Mouse (Mus musculus) hindbrain, embryonic 12.5 days (tissue): ENCODE data around the gene Mylip. TPM values are rescaled to one million over a fixed set of nuclear protein-coding genes. Genes with fewer than 3 reads are reported as not detected.

Experiments
- ATAC-seq: fragments of 200-750 bp; cut with Nextera tagmentation; 2 replicates; pipeline ENCODE4 v1.8.0; 2017; ENCODE audit warnings: moderate TSS enrichment; ENCODE audit not compliant: low FRiP score
- H3K27ac ChIP-seq: fragments of 300-500 bp; sonication (generic); 2 replicates; pipeline ENCODE4 v1.5.1; 2016; ENCODE audit warnings: mild to moderate bottlenecking
- H3K27me3 ChIP-seq: fragments of 300-500 bp; sonication (generic); 2 replicates; pipeline ENCODE4 v1.6.1; 2016; ENCODE audit warnings: mild to moderate bottlenecking
- H3K36me3 ChIP-seq: fragments of 300-500 bp; sonication (generic); 2 replicates; pipeline ENCODE4 v1.6.1; 2016; ENCODE audit warnings: mild to moderate bottlenecking
- H3K4me1 ChIP-seq: fragments of 300-500 bp; sonication (generic); 2 replicates; pipeline ENCODE4 v1.6.1; 2016
- H3K4me2 ChIP-seq: fragments of 300-500 bp; sonication (generic); replicated peaks from 2 replicates; pipeline ENCODE4 v1.6.1; 2016; ENCODE audit warnings: mild to moderate bottlenecking
- H3K4me3 ChIP-seq: fragments of 300-500 bp; sonication (generic); 2 replicates; pipeline ENCODE4 v1.5.1; 2016; ENCODE audit warnings: mild to moderate bottlenecking
- H3K9ac ChIP-seq: fragments of 300-500 bp; sonication (generic); 2 replicates; pipeline ENCODE4 v1.6.1; 2016; ENCODE audit warnings: mild to moderate bottlenecking, moderate library complexity
- H3K9me3 ChIP-seq: fragments of 300-500 bp; sonication (generic); replicated peaks from 2 replicates; pipeline ENCODE4 v1.6.1; 2016; ENCODE audit warnings: mild to moderate bottlenecking
- WGBS: fragments of 180-500 bp; shearing (Covaris S2); methylation state at CpG from one replicate; pipeline ENCODE4 v1.1.7; 2016; 5-methylcytosine and 5-hydroxymethylcytosine counted together
- polyA plus RNA-seq: library from polyadenylated mRNA; unstranded; fragments of >200 nt; fragmentation: Nextera tagmentation; extraction: Ambion mirVana; gene quantifications from 2 replicates; pipeline ENCODE4 v1.2.1, GENCODE M21; 2016

Gene Mylip
- polyA plus RNA-seq, 1 experiment from 2014 or later = 15.5 TPM

DNA sequence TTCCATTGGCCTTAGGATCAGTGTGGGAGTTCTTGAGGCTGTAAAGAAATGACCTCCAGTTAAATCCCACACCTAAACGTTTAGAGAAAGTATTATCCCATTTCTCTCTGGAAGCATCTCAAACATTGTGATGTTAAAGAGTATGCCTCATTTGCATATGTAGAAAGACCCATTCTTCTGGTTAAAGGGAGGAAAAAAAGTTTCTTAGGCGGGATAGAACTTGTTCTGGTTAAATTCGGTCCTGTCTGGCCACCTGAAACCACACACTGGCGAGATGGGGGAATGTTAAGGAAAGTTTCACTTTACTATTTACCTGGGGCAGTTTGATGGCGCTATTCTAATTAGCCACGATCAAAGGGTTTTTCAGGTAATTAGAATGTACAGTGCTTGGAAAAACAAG is 14.7 kb upstream of the Mylip start:
- Histone ChIP-seq H3K9me3 (no peaks in the 10 kb centered on the region), H3K4me2 (no peak overlapping the region), H3K27me3 (no peaks in the 10 kb centered on the region), H3K4me1 (no peaks in the 10 kb centered on the region), H3K4me3 (no peak overlapping the region), H3K36me3 (no peaks in the 10 kb centered on the region), H3K9ac (no peak overlapping the region), H3K27ac (no peak overlapping the region)
- ATAC-seq = no peak
- whole genome bisulfite sequencing = 38% methylated on average over 6 of the region's 6 CpGs

DNA sequence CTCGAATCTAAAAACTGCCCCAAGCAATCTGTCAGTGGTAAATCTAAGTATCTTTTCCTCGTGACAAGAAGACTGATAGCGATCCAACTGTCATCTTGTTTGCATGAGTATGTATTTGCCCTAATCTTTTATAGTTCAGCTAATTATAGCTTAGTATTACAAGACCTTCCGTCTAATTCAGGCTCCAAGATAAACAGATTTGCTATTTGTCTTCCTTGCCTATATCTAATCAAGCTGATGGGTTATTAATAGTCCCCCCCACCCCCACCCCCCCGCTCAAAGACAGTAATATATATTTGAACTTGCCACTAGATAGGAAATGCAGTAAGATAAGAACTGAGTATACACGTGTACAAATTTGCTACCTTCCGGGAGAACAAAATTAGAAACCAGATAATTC is 7.3 kb upstream of the Mylip start:
- no peaks in the 10 kb centered on the region for H3K4me1 ChIP-seq
- no peaks in the 10 kb centered on the region for H3K9me3 ChIP-seq
- no peak overlapping the region for H3K4me3 ChIP-seq
- no peak overlapping the region for H3K9ac ChIP-seq
- 84% methylated on average over 7 of the region's 7 CpGs for WGBS
- no peaks in the 10 kb centered on the region for H3K36me3 ChIP-seq
- no peak overlapping the region for H3K27ac ChIP-seq
- H3K4me2 ChIP-seq = no peak overlapping the region
- no peaks in the 10 kb centered on the region for H3K27me3 ChIP-seq
- no peak for ATAC-seq

DNA sequence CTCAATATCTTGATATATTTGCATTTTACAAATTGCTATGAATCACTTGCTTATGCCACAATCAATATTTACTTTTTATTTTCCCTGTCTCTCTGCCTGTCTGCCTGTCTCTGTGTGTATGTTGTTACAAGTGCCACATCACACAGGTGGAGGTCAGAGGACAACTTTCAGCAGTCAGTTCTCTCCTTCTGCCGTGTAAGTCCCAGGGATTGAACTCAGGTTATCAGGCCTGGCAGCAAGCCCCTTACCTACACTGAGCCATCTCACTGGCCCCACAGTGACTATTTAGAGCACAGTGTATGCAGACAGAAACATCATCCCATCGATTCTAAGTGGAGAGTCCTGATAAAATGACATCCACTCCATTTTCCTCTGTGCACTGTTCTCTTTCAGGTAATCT is 4.9 kb upstream of the Mylip start:
- Histone ChIP-seq H3K27me3 (no peaks in the 10 kb centered on the region), H3K4me3 (no peak overlapping the region), H3K4me2 (no peak overlapping the region), H3K9ac (no peak overlapping the region), H3K9me3 (no peaks in the 10 kb centered on the region), H3K27ac (no peak overlapping the region), H3K4me1 (peaks cover 5% of the 10 kb centered on the region; the same call in 1 of the 2 replicates), H3K36me3 (no peaks in the 10 kb centered on the region)
- WGBS = 87% methylated on average over 2 of the region's 2 CpGs
- ATAC-seq = no peak

DNA sequence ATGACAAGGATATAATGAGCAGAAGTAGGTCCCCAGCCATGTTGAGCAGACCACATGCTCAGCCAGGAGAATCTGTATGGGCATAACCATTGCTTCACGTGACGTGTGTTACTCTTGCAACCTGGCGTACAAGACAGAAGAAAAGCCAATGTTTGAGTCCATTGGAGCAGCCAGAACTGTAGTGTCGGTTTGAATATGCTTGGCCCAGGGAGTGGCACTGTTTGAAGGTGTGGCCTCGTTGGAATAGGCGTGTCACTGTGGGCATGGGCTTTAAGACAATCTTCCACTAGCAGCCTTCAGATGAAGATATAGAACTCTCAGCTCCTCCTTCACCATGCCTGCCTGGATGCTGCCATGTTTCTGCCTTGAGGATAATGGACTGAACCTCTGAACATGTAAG is 4.0 kb upstream of the Mylip start:
- no peak for ATAC-seq
- 93% methylated on average over 6 of the region's 6 CpGs for WGBS
- Histone ChIP-seq H3K27ac (no peak overlapping the region), H3K4me1 (peaks cover 10% of the 10 kb centered on the region), H3K27me3 (no peaks in the 10 kb centered on the region), H3K9me3 (no peaks in the 10 kb centered on the region), H3K4me2 (no peak overlapping the region), H3K4me3 (no peak overlapping the region), H3K36me3 (no peaks in the 10 kb centered on the region), H3K9ac (no peak overlapping the region)

DNA sequence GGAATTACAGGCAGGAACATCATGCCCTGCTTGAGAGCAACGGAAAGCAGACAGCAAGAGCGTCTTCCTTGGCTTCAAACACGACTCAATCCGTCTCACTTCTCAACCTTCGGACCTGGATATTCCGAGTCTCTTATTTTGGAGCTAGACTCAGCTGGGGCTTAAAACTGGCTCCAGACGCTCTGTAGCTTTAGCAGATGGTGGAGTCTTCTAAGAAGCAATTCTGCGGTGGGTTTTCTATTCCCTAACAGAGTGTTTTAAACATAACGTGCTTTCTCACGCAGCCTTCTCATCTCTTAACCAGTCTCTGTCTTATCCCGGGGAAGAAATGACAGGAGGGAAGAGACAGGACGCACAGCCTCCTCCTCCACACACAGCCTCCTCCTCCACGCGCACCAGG is 3.3 kb upstream of the Mylip start:
- WGBS = 90% methylated on average over 14 of the region's 14 CpGs
- Histone ChIP-seq H3K36me3 (no peaks in the 10 kb centered on the region), H3K4me3 (no peak overlapping the region), H3K9ac (no peak overlapping the region), H3K27ac (no peak overlapping the region), H3K27me3 (no peaks in the 10 kb centered on the region), H3K9me3 (no peaks in the 10 kb centered on the region), H3K4me2 (no peak overlapping the region), H3K4me1 (peaks cover 18% of the 10 kb centered on the region)
- ATAC-seq = no peak

DNA sequence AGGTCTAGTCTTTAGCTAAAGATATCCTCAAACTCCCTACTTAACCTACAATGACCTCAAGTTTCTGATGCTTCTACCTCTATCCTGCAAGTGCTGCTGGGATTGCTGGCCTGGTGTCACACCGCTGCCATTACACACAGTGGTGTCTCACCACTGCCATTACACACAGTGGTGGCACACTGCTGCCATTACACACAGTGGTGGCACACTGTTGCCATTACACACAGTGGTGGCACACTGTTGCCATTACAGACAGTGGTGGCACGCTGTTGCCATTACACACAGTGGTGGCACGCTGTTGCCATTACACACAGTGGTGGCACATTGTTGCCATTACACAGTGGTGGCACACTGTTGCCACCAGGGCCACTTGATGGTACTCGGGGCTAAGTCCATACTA is 2.3 kb upstream of the Mylip start:
- no peak overlapping the region for H3K27ac ChIP-seq
- no peak overlapping the region for H3K4me3 ChIP-seq
- no peak for ATAC-seq
- H3K9ac ChIP-seq = no peak overlapping the region
- peaks cover 21% of the 10 kb centered on the region for H3K4me1 ChIP-seq
- no peaks in the 10 kb centered on the region for H3K9me3 ChIP-seq
- H3K36me3 ChIP-seq = no peaks in the 10 kb centered on the region
- 98% methylated on average over 4 of the region's 4 CpGs for WGBS
- no peaks in the 10 kb centered on the region for H3K27me3 ChIP-seq
- no peak overlapping the region for H3K4me2 ChIP-seq

DNA sequence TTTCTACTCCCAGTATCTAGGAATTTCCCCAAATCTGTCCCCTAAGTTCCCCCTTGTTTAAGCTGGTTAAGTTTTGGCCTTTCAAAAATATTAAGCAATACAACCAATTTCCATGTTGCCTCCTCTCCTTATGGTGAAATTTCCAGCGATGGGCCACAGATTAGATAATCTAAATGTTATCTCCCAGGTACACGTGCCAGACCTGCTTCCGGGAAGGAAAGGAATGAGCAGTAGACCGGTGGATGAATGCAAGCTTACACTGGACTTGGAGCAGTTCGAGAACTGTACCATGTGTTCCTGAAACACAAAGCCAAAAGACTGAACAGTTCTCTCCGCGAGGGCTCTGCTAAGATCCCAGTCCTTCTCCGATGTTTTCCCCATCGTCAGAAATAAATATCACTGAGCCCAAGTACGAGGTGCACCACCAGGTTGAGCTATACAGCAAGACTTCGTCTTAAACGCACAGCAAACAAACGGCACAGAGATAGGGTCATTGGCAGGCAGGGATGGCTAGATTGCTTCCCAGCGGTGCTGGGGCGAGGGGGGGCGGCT is 1.2 kb upstream of the Mylip start:
- WGBS = 78% methylated on average over 16 of the region's 16 CpGs
- Histone ChIP-seq H3K9me3 (no peaks in the 10 kb centered on the region), H3K4me1 (peaks cover 21% of the 10 kb centered on the region), H3K4me3 (no peak overlapping the region), H3K36me3 (no peaks in the 10 kb centered on the region), H3K4me2 (no peak overlapping the region), H3K27me3 (no peaks in the 10 kb centered on the region), H3K27ac (no peak overlapping the region), H3K9ac (no peak overlapping the region)
- ATAC-seq = no peak

DNA sequence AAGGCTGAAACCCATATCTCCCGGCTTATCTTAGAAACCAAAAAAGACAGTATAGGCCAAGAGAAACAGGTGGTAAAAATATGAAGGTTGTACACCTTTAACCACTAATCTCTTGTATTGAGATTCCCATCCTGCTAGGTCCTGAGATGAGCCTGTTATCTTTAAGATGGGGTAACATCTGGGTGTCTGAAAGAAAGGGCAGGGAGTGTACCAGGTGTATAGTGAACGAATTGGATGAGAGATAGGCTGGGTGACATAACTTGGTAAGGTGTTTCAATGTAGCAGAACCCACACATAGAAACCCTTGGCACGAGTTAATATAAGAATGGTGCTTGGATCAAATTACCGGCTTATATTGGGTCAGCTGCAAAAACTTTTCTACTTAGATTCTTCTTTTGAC is 653 bp upstream of the Mylip start:
- no peak for ATAC-seq
- Histone ChIP-seq H3K4me2 (peak overlapping the region; percentile 96), H3K9me3 (no peaks in the 10 kb centered on the region), H3K9ac (0 out of 2 replicates have a peak overlapping the region, but pooled peaks have one; percentile 84), H3K4me3 (peak overlapping the region; percentile 79), H3K27ac (no peak overlapping the region), H3K36me3 (no peaks in the 10 kb centered on the region), H3K27me3 (no peaks in the 10 kb centered on the region), H3K4me1 (peaks cover 22% of the 10 kb centered on the region)
- 37% methylated on average over 4 of the region's 4 CpGs for WGBS

DNA sequence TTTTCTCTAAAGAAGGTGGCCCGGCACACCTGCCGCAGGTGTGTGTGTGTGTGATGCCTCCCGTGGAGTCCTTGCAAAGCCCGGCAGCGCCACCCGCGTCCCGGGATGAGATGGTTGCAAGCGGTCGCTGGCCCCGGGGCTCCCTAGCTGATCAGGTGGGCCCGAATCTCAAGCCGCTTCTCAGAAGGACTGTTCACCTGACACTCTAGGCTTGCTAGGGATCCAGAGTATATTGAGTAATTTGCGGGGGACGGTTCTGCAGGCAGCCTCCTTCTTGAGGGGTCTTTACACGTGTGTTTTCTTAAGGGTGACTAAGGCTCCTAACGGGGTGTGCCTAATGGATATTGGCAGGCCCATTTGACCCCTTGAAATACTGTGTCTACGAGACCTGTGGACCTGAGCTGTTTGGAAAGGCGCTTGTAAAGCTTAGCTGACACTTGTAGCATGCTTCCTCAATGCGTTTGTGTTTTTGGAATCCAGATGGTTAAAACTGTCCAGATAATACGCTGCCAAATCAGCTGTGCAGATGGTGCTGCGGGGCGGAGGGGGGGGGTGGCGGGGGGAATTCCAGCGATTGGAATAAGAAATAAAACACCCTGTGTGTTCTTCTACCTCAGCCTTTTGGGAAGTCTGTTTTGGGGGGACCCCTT is 895 bp downstream of the Mylip start:
- peak overlapping the region; percentile 79 for H3K4me3 ChIP-seq
- no peaks in the 10 kb centered on the region for H3K9me3 ChIP-seq
- H3K9ac ChIP-seq = peak overlapping the region; percentile 84
- H3K4me1 ChIP-seq = peaks cover 31% of the 10 kb centered on the region
- no peak for ATAC-seq
- H3K36me3 ChIP-seq = no peaks in the 10 kb centered on the region
- H3K27me3 ChIP-seq = no peaks in the 10 kb centered on the region
- H3K4me2 ChIP-seq = peak overlapping the region; percentile 96
- WGBS = 3% methylated on average over 25 of the region's 25 CpGs
- peak overlapping the region; percentile 75; the same call in 1 of the 2 replicates for H3K27ac ChIP-seq

DNA sequence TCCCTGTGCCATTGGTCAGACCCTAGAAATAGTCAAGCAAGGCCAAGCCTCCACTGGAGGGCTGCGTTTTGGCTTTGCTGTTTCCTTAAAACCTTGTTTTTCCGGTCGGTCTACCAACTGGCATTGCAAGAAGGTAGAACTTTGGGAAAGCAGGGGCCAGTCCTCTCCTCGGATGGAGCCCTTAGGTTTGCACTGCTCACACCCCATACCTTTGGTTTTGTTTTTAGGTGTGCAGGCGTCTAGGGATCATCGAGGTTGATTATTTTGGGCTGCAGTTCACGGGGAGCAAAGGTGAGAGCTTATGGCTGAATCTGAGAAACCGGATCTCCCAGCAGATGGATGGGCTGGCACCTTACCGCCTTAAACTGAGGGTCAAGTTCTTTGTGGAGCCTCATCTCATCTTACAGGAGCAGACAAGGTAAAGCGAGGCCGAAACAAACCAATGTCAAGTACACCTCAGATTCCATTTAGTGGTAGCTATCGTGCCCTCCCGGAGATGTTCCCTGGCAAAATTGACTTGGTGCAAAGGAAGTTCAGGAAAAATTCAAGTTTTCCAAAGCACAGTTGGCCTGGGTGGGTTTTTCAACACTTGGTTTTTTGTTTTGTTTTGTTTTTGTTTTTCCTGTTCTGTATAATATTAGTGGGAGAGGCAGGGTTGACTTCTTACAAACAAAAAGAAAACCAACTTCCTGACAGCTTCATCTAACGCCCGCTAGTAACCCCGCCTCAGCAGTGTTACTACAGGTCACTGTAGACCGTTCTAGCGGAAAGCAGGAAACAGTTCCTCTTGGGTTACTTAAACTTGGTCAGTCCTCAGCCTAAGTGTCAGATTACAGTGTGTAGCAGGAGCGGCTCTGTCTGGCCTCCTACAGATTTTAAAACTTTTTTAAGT is 1.7 kb downstream of the Mylip start:
- Histone ChIP-seq H3K4me2 (peak overlapping the region; percentile 96), H3K27ac (peak overlapping the region; percentile 57; the same call in 1 of the 2 replicates), H3K4me1 (peaks cover 37% of the 10 kb centered on the region), H3K36me3 (no peaks in the 10 kb centered on the region), H3K27me3 (no peaks in the 10 kb centered on the region), H3K9ac (peak overlapping the region; percentile 84), H3K4me3 (peak overlapping the region; percentile 79), H3K9me3 (no peaks in the 10 kb centered on the region)
- ATAC-seq = no peak
- 50% methylated on average over 19 of the region's 19 CpGs for WGBS

DNA sequence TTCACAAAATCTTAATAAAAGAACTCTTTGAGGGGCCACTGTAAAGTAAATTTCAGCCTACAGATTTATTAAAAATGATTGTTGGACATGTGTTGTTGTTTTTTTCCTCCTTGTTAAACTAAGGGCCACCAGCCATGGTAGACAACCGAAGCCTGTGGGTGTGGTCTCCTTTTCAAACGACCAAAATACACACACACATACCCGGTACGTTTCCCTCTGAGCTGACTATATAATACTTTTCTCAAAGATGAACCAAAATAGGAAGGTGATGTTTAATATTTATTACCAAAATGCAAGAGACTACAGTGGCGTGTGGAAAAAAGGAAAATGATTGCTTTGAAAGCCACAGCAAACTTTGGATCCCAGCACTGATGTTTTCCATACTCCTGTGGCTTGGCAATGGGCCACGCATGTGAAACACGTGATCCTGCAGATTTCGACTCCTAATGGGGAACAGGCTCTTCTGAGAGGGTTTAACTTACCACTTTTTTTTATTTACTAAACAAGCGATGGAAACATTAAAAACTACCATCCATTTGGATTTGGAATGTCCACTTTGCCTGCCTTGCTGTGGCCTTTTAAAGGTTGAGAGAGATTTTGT is 2.4 kb downstream of the Mylip start:
- Histone ChIP-seq H3K4me1 (peaks cover 42% of the 10 kb centered on the region), H3K4me3 (0 out of 2 replicates have a peak overlapping the region, but pooled peaks have one; percentile 79), H3K27ac (peak overlapping the region; percentile 57; the same call in 1 of the 2 replicates), H3K27me3 (no peaks in the 10 kb centered on the region), H3K9ac (no peak overlapping the region), H3K9me3 (no peaks in the 10 kb centered on the region), H3K4me2 (peak overlapping the region; percentile 96), H3K36me3 (no peaks in the 10 kb centered on the region)
- WGBS = 54% methylated on average over 9 of the region's 9 CpGs
- ATAC-seq = no peak

DNA sequence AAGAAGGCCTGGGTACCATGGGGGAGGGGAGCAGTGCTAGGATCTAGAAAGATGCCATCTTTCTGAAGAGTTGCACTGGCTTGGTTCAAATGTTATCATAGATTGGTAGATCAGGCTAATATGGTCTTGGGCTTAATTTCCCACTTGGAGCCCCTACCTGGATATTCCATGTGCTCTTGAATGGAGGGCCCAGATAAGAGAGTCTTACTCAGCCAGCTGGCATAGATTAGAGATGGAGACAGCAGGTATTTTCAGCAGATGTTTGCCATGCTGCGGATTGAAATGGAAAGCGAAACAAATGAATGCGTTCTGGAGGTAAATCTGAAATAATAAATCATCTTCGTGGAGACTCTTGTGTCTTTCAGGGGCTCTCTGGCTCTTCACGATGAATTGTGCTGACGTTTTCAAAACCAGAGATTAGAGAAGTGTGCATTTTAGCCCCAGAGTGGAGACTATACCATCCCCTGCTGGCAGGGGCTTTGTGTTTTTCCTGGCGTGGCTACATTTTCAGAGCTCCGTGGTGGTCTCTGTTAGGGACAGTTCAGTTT is 4.8 kb downstream of the Mylip start:
- Histone ChIP-seq H3K9ac (no peak overlapping the region), H3K4me2 (no peak overlapping the region), H3K4me1 (peaks cover 52% of the 10 kb centered on the region), H3K9me3 (no peaks in the 10 kb centered on the region), H3K27ac (no peak overlapping the region), H3K36me3 (no peaks in the 10 kb centered on the region), H3K4me3 (no peak overlapping the region), H3K27me3 (no peaks in the 10 kb centered on the region)
- no peak for ATAC-seq
- WGBS = 48% methylated on average over 8 of the region's 8 CpGs
